Mouse (Mus musculus): ENCODE results near the gene C1qtnf4.

Gene C1qtnf4

GRCm38 (mm10) chr2:90871180-90871961 is 14.3 kb upstream of the C1qtnf4 start:
- TF ChIP-seq GATA4 (IDR thresholded peaks at IDR 0.05; ENCODE audit: insufficient replicate concordance, low read length) = no peak

DNA sequence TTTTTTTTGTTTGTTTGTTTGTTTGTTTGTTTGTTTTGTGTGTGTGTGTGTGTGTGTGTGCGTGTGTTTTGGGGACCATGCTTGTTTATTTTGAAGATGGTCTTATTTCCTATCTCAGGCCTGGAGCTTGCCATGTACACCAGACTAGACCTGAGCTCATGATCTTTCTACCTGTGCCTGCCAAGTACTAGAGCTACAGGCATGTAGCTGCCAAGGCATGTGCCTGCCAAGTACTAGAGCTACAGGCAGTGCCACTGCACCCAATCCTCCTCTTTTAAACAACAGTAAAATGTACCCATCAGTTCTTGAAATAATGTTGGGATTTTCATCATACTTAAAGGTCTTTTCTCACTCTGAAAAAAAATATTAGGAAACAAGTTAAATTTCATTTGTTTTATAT is 11.6 kb upstream of the C1qtnf4 start:
- TF ChIP-seq GATA4 (IDR thresholded peaks at IDR 0.05; ENCODE audit: insufficient replicate concordance, low read length) = no peak

DNA sequence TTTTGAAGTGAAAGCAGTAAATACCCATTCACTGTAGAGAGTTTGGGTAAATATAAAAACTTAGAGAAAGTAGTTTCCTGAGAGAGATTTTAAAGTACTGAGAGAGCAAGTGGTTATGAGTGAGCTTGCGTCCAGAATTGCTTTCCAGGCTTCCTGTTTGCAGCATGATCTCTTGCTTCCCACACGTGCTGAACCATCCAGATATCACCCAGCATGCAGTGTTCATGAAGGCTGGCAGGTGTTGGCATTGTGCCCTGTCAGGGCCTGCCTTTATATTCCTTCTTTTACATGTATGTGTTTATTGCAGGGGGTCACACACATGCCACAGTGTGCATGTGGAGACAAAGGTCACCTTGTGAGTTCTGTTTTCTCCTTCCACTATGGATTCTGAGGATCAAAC is 10.4 kb upstream of the C1qtnf4 start:
- TF ChIP-seq GATA4 (IDR thresholded peaks at IDR 0.05; ENCODE audit: insufficient replicate concordance, low read length) = no peak

- no peak for TF ChIP-seq GATA4 (IDR thresholded peaks at IDR 0.05; ENCODE audit: insufficient replicate concordance, low read length)
Observed at GRCm38 (mm10) chr2:90877584-90878259, 7.9 kb upstream of the C1qtnf4 start.

DNA sequence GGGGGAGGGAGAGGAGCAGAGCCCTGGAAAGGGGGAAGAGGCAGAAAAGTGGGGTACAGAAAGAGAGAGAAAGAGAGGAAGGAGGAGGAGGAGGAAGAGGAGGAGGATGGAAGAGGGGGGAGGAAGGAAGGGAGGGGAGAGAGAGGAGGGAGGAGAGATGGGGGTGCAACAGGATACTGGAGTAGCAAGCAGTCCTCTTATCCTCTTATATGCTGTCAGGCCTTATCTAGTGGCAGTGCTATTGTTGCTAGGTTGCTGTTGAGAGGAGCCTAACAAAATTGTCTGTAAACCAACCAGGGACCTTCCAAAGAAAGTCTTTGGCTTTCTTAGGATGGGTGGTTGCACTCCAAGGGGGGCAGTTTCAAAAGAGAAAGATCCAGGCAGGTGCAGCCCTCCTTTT is 6.2 kb upstream of the C1qtnf4 start:
- TF ChIP-seq GATA4 (IDR thresholded peaks at IDR 0.05; ENCODE audit: insufficient replicate concordance, low read length) = no peak

DNA sequence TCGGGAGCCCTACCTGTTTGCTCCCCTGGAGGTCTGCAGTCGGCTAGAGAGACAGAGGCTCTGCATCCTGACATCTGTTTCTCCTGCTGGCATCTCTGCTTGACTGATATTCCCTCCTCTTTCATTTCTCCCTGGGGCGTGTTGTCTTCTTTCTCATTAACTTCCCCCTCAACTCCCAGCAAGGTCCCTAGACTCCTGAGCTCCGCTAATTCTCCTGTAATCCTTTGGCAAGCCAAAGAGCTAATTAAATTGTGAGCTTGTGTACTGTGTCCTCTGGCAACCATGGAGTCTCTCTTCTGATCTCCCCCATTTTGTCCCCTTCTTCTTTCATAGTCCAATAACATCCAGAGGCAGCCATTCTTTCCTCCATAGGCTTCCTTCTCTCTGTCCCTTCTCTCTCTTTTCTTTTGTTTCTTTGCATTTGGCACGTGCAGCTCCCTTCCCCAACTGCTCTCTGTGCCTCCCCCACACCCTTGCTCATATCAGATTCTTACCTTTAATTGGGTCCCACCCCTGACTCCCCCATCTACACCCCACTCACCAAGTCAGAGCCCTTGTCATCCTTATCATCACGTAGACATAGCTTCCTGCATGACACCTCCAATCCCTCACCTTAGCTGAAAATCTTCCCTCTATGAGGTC is 5.4 kb upstream of the C1qtnf4 start:
- TF ChIP-seq GATA4 (IDR thresholded peaks at IDR 0.05; ENCODE audit: insufficient replicate concordance, low read length) = no peak

DNA sequence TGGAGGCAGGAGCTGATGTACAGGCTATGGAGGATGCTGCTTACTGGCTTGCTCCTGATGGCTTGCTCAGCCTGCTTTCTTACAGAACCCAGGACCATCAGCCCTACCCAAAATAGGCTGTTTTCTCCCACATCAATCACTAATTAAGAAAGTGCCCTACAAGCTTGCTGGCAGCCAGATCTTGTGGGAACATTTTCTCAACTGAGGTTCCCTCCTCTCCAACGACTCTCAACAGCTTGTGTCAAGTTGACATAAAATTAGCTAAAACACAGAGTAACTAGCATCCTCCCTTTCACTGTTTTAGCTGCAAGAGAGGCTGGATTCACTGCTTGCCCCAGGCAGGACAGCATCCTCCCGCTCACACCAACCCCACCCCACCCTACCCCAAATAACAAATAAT is 3.8 kb upstream of the C1qtnf4 start:
- TF ChIP-seq GATA4 (IDR thresholded peaks at IDR 0.05; ENCODE audit: insufficient replicate concordance, low read length) = no peak

GRCm38 (mm10) chr2:90886436-90886835 is 776 bp downstream of the C1qtnf4 start:
- TF ChIP-seq GATA4 (IDR thresholded peaks at IDR 0.05; ENCODE audit: insufficient replicate concordance, low read length) = no peak

- TF ChIP-seq GATA4 (IDR thresholded peaks at IDR 0.05; ENCODE audit: insufficient replicate concordance, low read length) = no peak
Observed at GRCm38 (mm10) chr2:90887627-90888026, 2.0 kb downstream of the C1qtnf4 start.

DNA sequence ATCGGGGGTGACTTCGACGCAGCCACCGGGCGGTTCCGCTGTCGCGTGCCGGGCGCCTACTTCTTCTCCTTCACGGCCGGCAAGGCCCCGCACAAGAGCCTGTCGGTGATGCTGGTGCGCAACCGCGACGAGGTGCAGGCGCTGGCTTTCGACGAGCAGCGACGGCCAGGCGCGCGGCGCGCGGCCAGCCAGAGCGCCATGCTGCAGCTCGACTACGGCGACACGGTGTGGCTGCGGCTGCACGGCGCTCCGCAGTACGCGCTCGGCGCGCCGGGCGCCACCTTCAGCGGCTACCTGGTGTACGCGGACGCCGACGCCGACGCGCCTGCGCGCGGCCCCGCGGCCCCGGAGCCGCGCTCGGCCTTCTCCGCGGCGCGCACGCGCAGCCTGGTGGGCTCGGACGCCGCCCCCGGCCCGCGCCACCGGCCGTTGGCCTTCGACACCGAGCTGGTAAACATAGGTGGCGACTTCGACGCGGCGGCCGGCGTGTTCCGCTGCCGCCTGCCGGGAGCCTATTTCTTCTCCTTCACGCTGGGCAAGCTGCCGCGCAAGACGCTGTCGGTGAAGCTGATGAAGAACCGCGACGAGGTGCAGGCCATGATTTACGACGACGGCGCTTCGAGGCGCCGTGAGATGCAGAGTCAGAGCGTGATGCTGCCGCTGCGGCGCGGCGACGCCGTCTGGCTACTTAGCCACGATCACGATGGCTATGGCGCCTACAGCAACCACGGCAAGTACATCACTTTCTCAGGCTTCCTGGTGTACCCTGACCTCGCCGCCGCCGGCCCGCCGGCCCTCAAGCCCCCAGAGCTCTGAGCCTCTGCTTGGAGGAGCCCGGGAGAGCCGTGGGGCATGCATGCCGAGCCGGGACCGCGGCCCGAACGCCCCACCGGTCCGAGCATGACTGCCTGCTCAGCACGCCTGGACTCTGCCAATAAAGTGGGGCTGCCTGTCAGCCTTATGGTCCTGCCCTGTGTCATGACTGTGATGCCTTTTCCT is 4.2 kb downstream of the C1qtnf4 start:
- TF ChIP-seq GATA4 (IDR thresholded peaks at IDR 0.05; ENCODE audit: insufficient replicate concordance, low read length) = no peak

DNA sequence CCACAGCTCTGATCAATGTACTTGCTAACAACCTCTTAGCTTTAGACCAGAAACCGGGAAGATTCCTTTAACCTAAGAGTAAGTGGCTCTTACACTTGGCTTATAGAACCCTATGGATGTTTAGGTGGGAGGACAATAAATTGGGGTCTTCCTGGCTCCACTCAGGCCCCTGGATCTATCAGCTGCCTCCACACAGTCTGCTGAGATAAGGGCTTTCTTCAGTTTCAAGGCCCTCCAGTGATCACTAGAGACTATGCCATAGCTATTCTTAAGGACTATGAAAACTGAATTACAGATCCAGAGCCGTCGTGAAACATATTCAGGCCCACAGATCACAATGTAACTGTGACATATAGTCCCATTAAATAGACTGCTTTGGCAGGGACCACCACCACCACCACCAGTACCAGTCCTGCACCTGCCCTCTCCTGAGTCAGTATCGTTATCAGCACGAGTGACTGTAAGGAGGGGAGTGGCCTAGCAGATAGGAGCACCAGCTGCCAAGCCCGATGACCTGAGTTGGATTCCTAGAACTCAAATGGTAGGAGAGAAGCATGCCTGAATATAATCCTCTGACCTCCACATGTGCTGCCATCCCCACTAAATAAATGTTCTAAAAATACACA is 8.1 kb downstream of the C1qtnf4 start:
- no peak for TF ChIP-seq GATA4 (IDR thresholded peaks at IDR 0.05; ENCODE audit: insufficient replicate concordance, low read length)

- no peak for TF ChIP-seq GATA4 (IDR thresholded peaks at IDR 0.05; ENCODE audit: insufficient replicate concordance, low read length)
Observed at GRCm38 (mm10) chr2:90903398-90903797, 17.7 kb downstream of the C1qtnf4 start.

- peak; percentile 16; the same call in 1 of the 2 replicates for TF ChIP-seq GATA4 (IDR thresholded peaks at IDR 0.05; ENCODE audit: insufficient replicate concordance, low read length)
Observed at GRCm38 (mm10) chr2:90904076-90904855, 18.6 kb downstream of the C1qtnf4 start, which contains the start of the genes Kbtbd4 and Ndufs3. TSS of gene Kbtbd4 (plus strand) at chr2:90904740. TSS of gene Ndufs3 (minus strand) at chr2:90904827.

- TF ChIP-seq GATA4 (IDR thresholded peaks at IDR 0.05; ENCODE audit: insufficient replicate concordance, low read length) = no peak
Observed at GRCm38 (mm10) chr2:90904856-90905224, 19.2 kb downstream of the C1qtnf4 start.

All from liver, adult (tissue).